Mouse (Mus musculus): ENCODE data around the gene Gpr153. TPM values are rescaled to one million over a fixed set of nuclear protein-coding genes. Genes with fewer than 3 reads are reported as not detected.

Gene Gpr153
- total RNA-seq, 2 experiments from 2014 or later, result 8.9 to 14.4 TPM

GRCm38 (mm10) chr4:152313934-152314333, 39.9 kb downstream of the Gpr153 start:
- DNase-seq (ENCODE audit: low spot score in 2 of 2), result no peak

DNA sequence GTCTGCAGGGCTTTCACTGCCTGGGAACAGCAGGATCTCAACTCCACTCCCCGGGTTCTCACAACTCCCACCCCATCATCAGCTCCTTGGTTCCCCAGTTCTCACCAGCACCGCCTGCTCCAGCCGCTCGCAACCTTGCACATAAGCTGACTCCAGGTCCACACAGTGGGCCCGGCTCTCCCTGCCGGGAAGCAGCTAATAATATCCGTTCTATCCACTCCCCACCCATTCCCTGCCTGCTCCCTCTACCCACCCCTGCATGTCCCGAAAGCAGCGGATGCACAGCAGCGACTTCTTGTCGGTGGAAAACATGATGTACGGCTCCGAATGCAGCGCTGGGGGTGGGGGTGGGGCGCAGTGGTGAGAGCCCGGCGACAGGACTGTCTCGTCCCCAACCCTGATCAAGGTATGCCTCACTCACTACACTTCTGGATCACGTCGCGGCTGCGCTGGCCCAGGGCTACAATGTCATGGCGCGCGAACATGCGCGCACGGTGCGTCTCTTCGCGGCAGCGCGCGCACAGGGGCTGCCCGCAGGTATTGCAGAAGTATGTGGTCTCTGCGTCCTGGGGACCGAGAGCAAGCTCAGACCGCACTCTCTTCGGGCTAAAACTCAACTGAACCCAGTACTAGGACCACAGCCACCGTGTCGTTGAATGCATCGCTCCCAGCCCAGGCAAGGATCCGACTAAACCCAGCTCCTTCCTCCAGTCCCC, 41.6 kb downstream of the Gpr153 start:
- DNase-seq (ENCODE audit: low spot score in 2 of 2), result no peak

GRCm38 (mm10) chr4:152317631-152318033, 43.6 kb downstream of the Gpr153 start:
- DNase-seq (ENCODE audit: low spot score in 2 of 2), result no peak

DNA sequence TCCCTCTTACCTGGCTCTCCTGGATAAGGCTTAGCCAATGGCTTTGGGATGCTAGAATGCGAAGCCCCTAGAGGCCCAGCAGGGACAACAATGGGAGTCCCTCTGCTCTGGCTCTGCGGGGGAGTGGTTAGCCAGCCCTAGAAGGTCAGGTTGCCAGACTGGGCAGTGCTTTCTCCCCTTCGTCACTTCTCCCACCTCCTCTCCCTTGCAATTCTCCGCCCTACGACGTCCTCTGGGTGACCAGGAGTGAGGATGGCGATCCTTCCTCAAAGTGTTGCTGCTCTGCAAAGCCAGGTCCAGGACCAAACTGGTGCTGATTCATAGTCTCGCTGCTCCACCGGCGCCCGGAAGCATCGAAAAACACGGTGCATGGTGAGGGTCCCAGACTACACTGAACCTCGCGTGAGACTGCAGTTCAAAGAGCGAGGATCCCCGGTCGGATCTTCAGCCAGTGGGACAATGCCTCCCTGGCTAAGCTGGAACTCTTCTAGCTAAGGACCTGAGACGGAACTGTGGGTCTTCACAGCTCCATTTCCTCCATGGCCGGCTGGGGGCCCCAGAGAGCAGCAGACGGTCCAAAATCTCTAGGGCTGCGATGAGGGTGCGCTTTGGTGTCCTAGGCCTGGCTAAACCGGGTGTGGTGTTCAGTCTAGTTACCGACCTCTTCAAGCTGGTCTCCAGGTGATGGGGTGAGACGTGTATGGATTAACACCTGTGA, 44.6 kb downstream of the Gpr153 start, which contains the start of gene Rnf207:
Gene Rnf207, minus strand, starts transcription at position 477 of the 718 bp plus-strand sequence.
- no peak for DNase-seq (ENCODE audit: low spot score in 2 of 2)

DNA sequence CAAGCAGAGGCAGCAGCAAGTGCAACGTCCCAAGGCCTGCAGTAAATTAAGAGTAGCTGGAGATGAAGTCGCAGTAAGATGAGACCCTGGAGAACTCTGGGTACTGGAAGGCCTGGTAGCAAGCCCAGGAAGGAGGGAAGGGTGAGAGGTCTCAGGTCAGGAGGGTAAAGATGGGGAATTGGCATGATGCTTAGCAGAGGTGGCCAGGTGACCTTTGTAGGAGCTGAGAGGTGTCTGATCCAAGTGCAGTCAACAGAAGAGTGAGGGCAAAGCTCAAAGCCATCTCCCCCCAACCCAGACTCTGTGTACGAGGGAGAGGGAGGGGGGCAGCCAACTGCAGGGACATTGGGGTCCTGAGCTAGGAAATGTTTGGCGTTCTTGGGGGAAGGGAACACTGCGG, 47.4 kb downstream of the Gpr153 start:
- no peak for DNase-seq (ENCODE audit: low spot score in 2 of 2)

GRCm38 (mm10) chr4:152324641-152325562, 50.9 kb downstream of the Gpr153 start:
- no peak for DNase-seq (ENCODE audit: low spot score in 2 of 2)

- DNase-seq (ENCODE audit: low spot score in 2 of 2), result peak; percentile 89 to 97
These were observed 51.8 kb downstream of the Gpr153 start, which contains the start of gene Rpl22 for GRCm38 (mm10) chr4:152325574-152326411. Gene Rpl22, plus strand, starts transcription at chr4:152325742.

GRCm38 (mm10) chr4:152326543-152326942, 52.5 kb downstream of the Gpr153 start:
- no peak for DNase-seq (ENCODE audit: low spot score in 2 of 2)

DNA sequence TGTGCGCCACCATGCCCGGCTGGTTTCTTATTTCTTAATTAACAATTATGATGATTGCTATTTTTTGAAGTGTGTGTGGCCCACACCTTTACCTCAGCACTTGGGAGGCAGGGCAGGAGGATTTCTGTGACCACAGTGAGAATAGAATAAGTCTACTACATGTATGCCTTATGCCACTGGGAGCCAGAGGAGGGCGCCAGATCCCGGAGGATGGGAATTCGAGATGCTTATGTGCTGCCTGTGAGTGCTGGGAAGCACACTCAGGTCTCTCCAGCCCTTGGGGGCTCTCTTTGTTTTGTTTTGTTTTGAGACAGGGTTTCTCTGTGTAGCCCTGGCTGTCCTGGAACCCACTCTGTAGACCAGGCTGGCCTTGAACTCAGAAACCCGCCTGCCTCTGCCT, 54.7 kb downstream of the Gpr153 start:
- DNase-seq (ENCODE audit: low spot score in 2 of 2), result no peak

GRCm38 (mm10) chr4:152332952-152333351, 58.9 kb downstream of the Gpr153 start:
- peak in 1 of 2 experiments; percentile 74 for DNase-seq (ENCODE audit: low spot score in 2 of 2)

- DNase-seq (ENCODE audit: low spot score in 2 of 2), result no peak
These were observed 59.6 kb downstream of the Gpr153 start for GRCm38 (mm10) chr4:152333587-152333986.

Other genes with a start within 250 kb of the Gpr153 start
- gene Zbtb48, start 246.6 kb upstream of the Gpr153 start, total RNA-seq (2021), result 10 to 100 TPM; 12.2 to 14.4 TPM
- gene Tas1r1, start 235.7 kb upstream of the Gpr153 start, total RNA-seq (2021), result under 1 TPM; 0.38 to 0.92 TPM
- 10 to 100 TPM; 23.4 TPM for gene Nol9, start 234.9 kb upstream of the Gpr153 start, total RNA-seq (2021)
- 100 to 1,000 TPM; 106 to 115 TPM for gene Plekhg5, start 201.7 kb upstream of the Gpr153 start, total RNA-seq (2021)
- gene Tnfrsf25, start 158.3 kb upstream of the Gpr153 start, total RNA-seq (2021), result 10 to 100 TPM; 17.7 to 25.6 TPM
- under 1 TPM; 0.57 to 0.94 TPM for gene Espn, start 121.9 kb upstream of the Gpr153 start, total RNA-seq (2021)
- not detected for gene Hes2, start 115.4 kb upstream of the Gpr153 start, total RNA-seq (2021)
- gene Acot7, start 96.1 kb upstream of the Gpr153 start, total RNA-seq (2021), result 100 to 1,000 TPM; 352 to 388 TPM
- gene Hes3, start 17.4 kb downstream of the Gpr153 start, total RNA-seq (2021), result not detected
- gene Icmt, start 23.0 kb downstream of the Gpr153 start, total RNA-seq (2021), result 10 to 100 TPM; 33.8 to 34.6 TPM
- 1 to 10 TPM; 2.6 to 6.0 TPM for gene Rnf207, start 44.8 kb downstream of the Gpr153 start, total RNA-seq (2021)
- gene Rpl22, start 51.5 kb downstream of the Gpr153 start, total RNA-seq (2021), result 100 to 1,000 TPM; 227 to 233 TPM
- 100 to 1,000 TPM; 140 to 154 TPM for gene Chd5, start 64.4 kb downstream of the Gpr153 start, total RNA-seq (2021)
- gene Nphp4, start 202.5 kb downstream of the Gpr153 start, total RNA-seq (2021), result 10 to 100 TPM; 24.0 to 25.1 TPM
- gene Kcnab2, start 203.6 kb downstream of the Gpr153 start, total RNA-seq (2021), result 100 to 1,000 TPM; 423 to 447 TPM

Measured in layer of hippocampus, postnatal 14 days (tissue).